Mouse (Mus musculus) heart, adult 2 months (tissue): ENCODE measurements at regions not wholly inside any gene's neighbourhood (a gene's known extent, or its start where the extent isn't known, plus 50 kb on each side); places are given as distances from the start of the nearest gene placed in this dataset.

ENCODE experiments used
- CTCF ChIP-seq: fragments of 200-600 bp; IDR thresholded peaks from 2 replicates; pipeline ENCODE4 v1.8.1; 2022; ENCODE audit warnings: antibody characterized with exemption, mild to moderate bottlenecking, moderate library complexity
- POLR2A ChIP-seq: fragments of 200-500 bp; IDR thresholded peaks from 2 replicates; pipeline ENCODE4 v1.6.1; 2011; ENCODE audit warnings: mild to moderate bottlenecking, low read depth, low read length, control low read depth; ENCODE audit not compliant: insufficient read depth

- TF ChIP-seq CTCF (no peak), POLR2A (no peak)
These were observed 186.4 kb upstream of the Zfp462 start for GRCm38 (mm10) chr4:54758501-54758829.
